Mouse (Mus musculus): ENCODE measurements around the gene Wdr24.

- TF ChIP-seq CTCF (IDR thresholded peaks at IDR 0.05; ENCODE audit: borderline replicate concordance, insufficient read depth, low read length), result no peak
- TF ChIP-seq POLR2A (IDR thresholded peaks at IDR 0.05; ENCODE audit: low read depth, low read length), result no peak
Measured at GRCm38 (mm10) chr17:25864311-25864710, 40.9 kb downstream of the Wdr24 start.
